Mouse (Mus musculus) bone marrow, adult 2 months (tissue): ENCODE data around the gene Zfp282.

ENCODE experiments used
- CTCF ChIP-seq: fragments of 200-500 bp; IDR thresholded peaks from 2 replicates; pipeline ENCODE4 v1.5.1; 2011; ENCODE audit warnings: low read length, control low read depth; ENCODE audit not compliant: control insufficient read depth, insufficient read depth
- POLR2A ChIP-seq: fragments of 200-500 bp; IDR thresholded peaks from 2 replicates; pipeline ENCODE4 v1.6.1; 2011; ENCODE audit warnings: low read depth, mild to moderate bottlenecking, control low read depth, low read length, borderline replicate concordance; ENCODE audit not compliant: control insufficient read depth

GRCm38 (mm10) chr6:47830104-47831078 is 46.6 kb upstream of the Zfp282 start, which contains the start of gene Zfp786:
- peak; percentile 12; the same call in 1 of the 2 replicates for TF ChIP-seq POLR2A
- TF ChIP-seq CTCF, result peak; percentile 97
